Mouse (Mus musculus) layer of hippocampus, adult 2 months (tissue): ENCODE measurements around the gene Slc38a10. TPM values are rescaled to one million over a fixed set of nuclear protein-coding genes. Genes with fewer than 3 reads are reported as not detected.

Experiments
- DNase-seq, 2 experiments: peaks; one replicate each; pipeline ENCODE4 v3.0.0; 2022; ENCODE audit warnings: low spot score in 2 of 2
- H3K27ac ChIP-seq: fragments of 200-600 bp; 2 replicates; pipeline ENCODE4 v1.8.1; 2022
- H3K4me3 ChIP-seq: fragments of 200-600 bp; 2 replicates; pipeline ENCODE4 v1.8.1; 2022; ENCODE audit warnings: mild to moderate bottlenecking
- CTCF ChIP-seq: fragments of 200-600 bp; conservative IDR thresholded peaks from 2 replicates; pipeline ENCODE4 v1.8.1; 2022; ENCODE audit warnings: antibody characterized with exemption, mild to moderate bottlenecking, moderate library complexity
- total RNA-seq, 2 experiments: library from RNA; stranded (reverse); gene quantifications; 2 replicates each; pipeline ENCODE4 v1.2.3; 2021

Slc38a10 gene
- total RNA-seq, 2 experiments from 2014 or later = 86.1 to 86.5 TPM

- TF ChIP-seq CTCF = no peak
- Histone ChIP-seq H3K4me3 (peak overlapping the region; percentile 88), H3K27ac (peak overlapping the region; percentile 89)
- no peak for DNase-seq
Measured at GRCm38 (mm10) chr11:120186145-120186740, 35.1 kb upstream of the Slc38a10 start.

GRCm38 (mm10) chr11:120185316-120186141 lies 34.4 kb upstream of the Slc38a10 start:
- peak; percentile 26 for TF ChIP-seq CTCF
- Histone ChIP-seq H3K4me3 (peak overlapping the region; percentile 88), H3K27ac (peak overlapping the region; percentile 89)
- DNase-seq = no peak

- Histone ChIP-seq H3K4me3 (peak overlapping the region; percentile 88), H3K27ac (peak overlapping the region; percentile 89)
- no peak for TF ChIP-seq CTCF
- DNase-seq = no peak
Measured at GRCm38 (mm10) chr11:120184371-120185315, 33.5 kb upstream of the Slc38a10 start.

- DNase-seq = no peak
- no peak for TF ChIP-seq CTCF
- Histone ChIP-seq H3K4me3 (no peak overlapping the region), H3K27ac (no peak overlapping the region)
Measured at GRCm38 (mm10) chr11:120183708-120184107, 32.6 kb upstream of the Slc38a10 start.

- no peak for TF ChIP-seq CTCF
- no peak overlapping the region for H3K4me3 ChIP-seq
- H3K27ac ChIP-seq = no peak overlapping the region
- DNase-seq = no peak
Measured at GRCm38 (mm10) chr11:120183180-120183579, 32.0 kb upstream of the Slc38a10 start.

GRCm38 (mm10) chr11:120182396-120183030 lies 31.4 kb upstream of the Slc38a10 start:
- no peak for DNase-seq
- H3K4me3 ChIP-seq = no peak overlapping the region
- TF ChIP-seq CTCF = no peak
- H3K27ac ChIP-seq = no peak overlapping the region

GRCm38 (mm10) chr11:120181379-120181778 lies 30.2 kb upstream of the Slc38a10 start:
- Histone ChIP-seq H3K27ac (no peak overlapping the region), H3K4me3 (no peak overlapping the region)
- DNase-seq = no peak
- no peak for TF ChIP-seq CTCF

- no peak for TF ChIP-seq CTCF
- no peak overlapping the region for H3K4me3 ChIP-seq
- peak; percentile 53 to 67 for DNase-seq
- peak overlapping the region; percentile 14; the same call in 1 of the 2 replicates for H3K27ac ChIP-seq
Measured at GRCm38 (mm10) chr11:120179374-120179773, 28.2 kb upstream of the Slc38a10 start.

GRCm38 (mm10) chr11:120175948-120176347 lies 24.8 kb upstream of the Slc38a10 start:
- Histone ChIP-seq H3K27ac (no peak overlapping the region), H3K4me3 (no peak overlapping the region)
- DNase-seq = no peak
- TF ChIP-seq CTCF = no peak

GRCm38 (mm10) chr11:120173213-120173612 lies 22.1 kb upstream of the Slc38a10 start:
- TF ChIP-seq CTCF = peak; percentile 20; the same call in 1 of the 2 replicates
- DNase-seq = no peak
- H3K27ac ChIP-seq = no peak overlapping the region
- no peak overlapping the region for H3K4me3 ChIP-seq

- Histone ChIP-seq H3K27ac (no peak overlapping the region), H3K4me3 (no peak overlapping the region)
- DNase-seq = no peak
- TF ChIP-seq CTCF = no peak
Measured at GRCm38 (mm10) chr11:120171168-120171567, 20.0 kb upstream of the Slc38a10 start.
